Comparison of ENCODE assay signal across 8 mouse cellular contexts in the genomic region with DNA sequence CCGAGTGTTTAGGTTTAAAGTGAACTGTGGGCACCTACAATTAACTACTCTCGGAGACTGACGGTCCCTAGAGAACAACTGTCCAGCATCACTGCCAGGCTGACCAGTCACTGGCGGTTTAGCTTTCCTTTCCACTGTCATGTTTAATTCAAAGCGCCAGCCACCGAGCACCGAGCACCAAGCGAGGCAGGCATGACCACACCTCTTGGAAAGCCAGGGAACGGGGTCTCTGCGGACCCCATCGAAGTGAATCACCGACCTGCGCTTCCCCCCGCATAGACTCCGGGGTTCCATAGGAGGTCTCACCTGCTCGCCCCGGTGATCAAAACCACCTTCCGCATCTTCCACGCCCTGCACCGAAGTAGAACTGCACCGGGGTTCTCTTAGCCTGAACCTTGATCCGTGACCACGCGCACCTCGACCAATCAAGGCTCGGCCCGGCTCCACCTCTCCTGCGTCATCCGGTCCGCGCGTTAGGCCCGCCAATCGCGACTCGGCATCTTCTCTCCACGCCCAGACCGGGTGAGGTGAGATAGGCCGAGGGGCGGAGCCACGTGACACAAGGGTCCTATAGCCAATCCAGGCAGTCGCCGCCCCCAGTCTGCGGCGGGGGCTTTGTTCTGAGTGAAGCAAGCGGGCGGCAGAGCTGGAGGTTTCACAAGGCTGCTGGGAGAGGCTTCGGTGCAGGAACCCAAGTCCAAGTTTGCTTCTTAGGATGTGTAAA. TPM values are rescaled to one million over a fixed set of nuclear protein-coding genes. Genes with fewer than 3 reads are reported as not detected.
DNase-seq lines count a peak whose midpoint lies in the region; ATAC-seq and TF ChIP-seq lines count a peak whose summit lies in the region.

A gene (minus strand): TSS at position 450 of the 724 bp plus-strand sequence.

- H3K4me1 ChIP-seq in hindbrain, embryonic 13.5 days (replicated peaks): peaks cover 25% of the 10 kb centered on the region

- H3K4me3 ChIP-seq in hindbrain, embryonic 13.5 days: peak within 1 kb of the TSS; percentile 65

- H3K27me3 ChIP-seq in Patski: no peaks in the 10 kb centered on the region
- no peaks in the 10 kb centered on the region for H3K27me3 ChIP-seq in hindbrain, embryonic 13.5 days

- no peaks in the 10 kb centered on the region for H3K9me3 ChIP-seq in hindbrain, embryonic 13.5 days

- in situ Hi-C loops in Patski (cut with MboI; ENCODE audit: low pct_unique_long_range_greater_than_20kb): no loop called here

- under 1% methylated on average over 48 of the region's 48 CpGs for WGBS in hindbrain, embryonic 13.5 days

- peak; percentile 77 for DNase-seq in Patski (ENCODE audit: low read depth, low spot score)
- peak; percentile 98 to 99 for DNase-seq in cerebellum, postnatal 14 days
- peak; percentile 99 for DNase-seq in frontal cortex, postnatal 14 days (ENCODE audit: low spot score in 2 of 2)
- peak; percentile 85 to 92 for DNase-seq in layer of hippocampus, postnatal 25 days (ENCODE audit: extremely low spot score in 1 of 2, low spot score in 1 of 2)
- peak; percentile 99 for DNase-seq in lung, postnatal 25 days (ENCODE audit: low spot score)
- DNase-seq in retina, embryonic 14.5 days (ENCODE audit: low spot score): peak; percentile 99
- DNase-seq in thymus, postnatal 4 days: peak; percentile 97

- CTCF ChIA-PET in Patski (lab: Charles Lee): interaction anchor here (0.9 to 1.4 kb wide), 3 partner anchors 167 to 187 kb away, joined by 3 to 8 read pairs (median 4); no protein-coding TSS in a partner anchor

- H3K36me3 ChIP-seq in hindbrain, embryonic 13.5 days: peaks cover 24% of the 10 kb centered on the region

- peak within 1 kb of the TSS; percentile 65 for H3K4me2 ChIP-seq in hindbrain, embryonic 13.5 days

- peak within 1 kb of the TSS; percentile 85 for H3K27ac ChIP-seq in hindbrain, embryonic 13.5 days

- ATAC-seq in Patski: peak; percentile 100
- ATAC-seq in hindbrain, embryonic 13.5 days (ENCODE audit: low FRiP score): peak; percentile 100

- TF ChIP-seq CTCF in Patski (IDR thresholded peaks at IDR 0.05): no peak

- peak within 1 kb of the TSS; percentile 70 for H3K9ac ChIP-seq in hindbrain, embryonic 13.5 days

- POLR2A ChIA-PET in Patski (lab: Charles Lee): interaction anchor here (0.6 to 1.5 kb wide), 5 partner anchors 9 to 168 kb away, joined by 3 to 4 read pairs (median 3); no protein-coding TSS in a partner anchor

RNA-seq across cellular contexts. Expression of the gene that starts here (rescaled TPM):
- 11.3 TPM for polyA plus RNA-seq in Patski (2021)
- polyA plus RNA-seq in hindbrain, embryonic 13.5 days (2015; fragmentation: Nextera tagmentation; extraction: Ambion mirVana): 20.9 and 21.0 TPM in 2 replicates
- total RNA-seq in layer of hippocampus, postnatal 25 days (2021): 10 to 100 TPM; 17.4 to 19.2 TPM

Comparison
In these comparisons a context has a peak if more than half of its experiments do, and no peak if none do; other contexts are left out.
1. Peak in every context shown above with its lines: DNase-seq, ATAC-seq, H3K4me3 ChIP-seq and H3K27ac ChIP-seq.